Mouse (Mus musculus) regulatory T cell (primary cell): ENCODE measurements around the gene Foxa2.

Source experiments
- in situ Hi-C: fragments of 300-600 bp; cut with MboI, MseI; formaldehyde crosslinking; loops from one replicate; pipeline ENCODE4 v1.15.1; 2025; ENCODE audit warnings: high pct_unique_total_duplicates

Gene Foxa2

DNA sequence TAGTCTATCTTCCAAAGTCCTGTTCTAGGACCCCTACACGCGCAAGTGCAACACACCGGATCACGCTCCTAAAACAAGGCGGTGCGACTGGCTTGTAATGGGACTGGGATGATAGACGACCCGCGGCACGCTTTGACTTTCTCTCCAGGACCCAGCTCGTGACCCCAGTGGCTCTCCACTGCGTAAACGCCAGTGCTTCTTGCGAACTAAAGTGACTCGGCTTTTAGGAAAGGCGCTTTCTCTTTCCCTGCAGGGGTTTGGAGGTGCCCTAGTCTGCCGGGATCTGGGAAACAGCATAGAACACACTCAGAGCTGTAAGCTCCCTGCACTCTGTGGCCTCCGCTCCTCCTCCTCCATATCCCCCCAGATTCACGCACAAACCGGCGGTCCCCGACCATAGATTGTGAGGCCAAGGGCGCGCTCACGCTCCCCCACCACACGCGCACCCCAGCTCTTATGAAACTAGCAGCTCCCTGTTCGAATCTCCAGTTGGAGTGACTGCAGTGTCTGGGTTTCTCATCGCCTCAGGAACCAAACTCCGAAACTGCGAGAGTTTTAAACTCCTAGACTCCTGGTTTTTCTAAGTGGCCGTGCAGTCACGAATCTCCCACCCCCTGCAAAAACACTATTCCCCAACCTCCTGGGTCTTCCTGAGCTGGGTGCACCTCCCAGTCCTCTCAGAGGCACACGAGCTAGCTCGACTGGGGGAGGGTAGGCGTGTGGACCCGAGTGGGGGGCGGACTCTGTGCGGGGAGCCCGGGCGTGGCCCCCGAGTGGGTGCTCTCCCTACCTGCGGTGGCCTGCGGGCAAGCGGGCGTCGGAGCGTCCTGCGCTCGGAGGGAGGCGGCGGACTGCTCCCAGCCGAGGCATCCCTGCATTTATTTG is 7.2 kb downstream of the Foxa2 start:
- in situ Hi-C loops = no loop called here

DNA sequence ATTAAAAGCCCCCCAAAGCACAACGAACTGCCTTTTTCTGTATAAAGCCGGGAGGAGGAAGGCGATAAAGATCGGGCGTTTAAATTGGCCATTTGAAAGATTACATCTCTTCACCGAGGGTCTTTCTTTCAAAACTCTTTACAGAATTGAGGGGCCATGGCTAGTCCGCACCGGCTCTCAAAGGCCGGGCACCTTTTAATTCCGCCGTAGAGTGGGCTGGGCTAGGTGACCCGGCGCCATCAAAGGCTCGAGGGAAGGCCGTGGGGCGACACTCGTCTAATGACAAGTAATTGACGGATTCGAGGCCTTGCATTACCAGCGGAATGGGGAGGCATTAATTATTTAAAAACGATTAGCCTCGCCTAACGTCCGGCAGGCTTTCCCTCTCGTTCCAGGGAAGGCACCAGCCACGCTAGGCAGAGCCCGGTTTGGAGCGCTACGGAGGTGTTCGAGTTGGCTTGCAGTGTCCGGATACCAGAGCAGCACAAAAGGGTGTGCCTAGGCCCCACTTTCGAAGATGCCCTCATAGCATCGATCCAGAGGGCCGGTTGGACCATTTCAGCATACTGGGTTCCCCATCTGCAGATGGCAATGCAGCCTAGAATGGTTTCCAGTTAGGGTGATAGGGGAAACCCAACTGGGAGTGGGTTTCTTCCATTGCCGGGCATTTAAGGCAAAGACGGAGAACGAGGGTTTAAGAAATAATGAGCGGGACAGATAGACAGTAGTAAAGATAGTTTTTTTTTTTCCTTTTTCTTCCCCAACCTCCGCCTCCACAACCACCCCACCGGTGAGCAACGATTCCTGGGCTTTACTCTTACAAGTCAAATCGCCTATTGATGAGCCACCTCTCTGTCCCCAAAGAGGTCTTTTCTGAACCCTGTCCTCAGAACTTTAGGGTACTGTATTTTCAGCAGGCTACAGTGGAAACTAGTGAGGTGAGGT is 8.1 kb downstream of the Foxa2 start:
- in situ Hi-C loops = no loop called here

GRCm38 (mm10) chr2:148036611-148037160 is 10.1 kb downstream of the Foxa2 start:
- in situ Hi-C loops = no loop called here

- in situ Hi-C loops = no loop called here
These were observed 15.6 kb downstream of the Foxa2 start for GRCm38 (mm10) chr2:148030991-148031675.

DNA sequence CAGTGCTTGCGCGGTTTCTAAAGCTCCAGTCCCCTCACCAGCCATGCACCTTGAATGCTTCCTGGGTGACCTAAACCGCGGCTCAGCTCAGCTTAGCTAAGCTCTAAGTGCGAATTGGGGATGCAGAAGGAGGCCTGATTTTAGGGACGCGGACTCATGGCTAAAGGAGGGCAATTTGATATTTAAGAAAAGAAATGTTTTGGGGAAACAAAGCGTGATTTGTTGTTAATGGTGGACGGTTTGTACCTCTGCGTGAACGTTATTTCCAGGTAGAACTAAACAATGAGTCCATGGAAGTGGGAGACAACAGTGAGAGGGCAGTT is 16.2 kb downstream of the Foxa2 start:
- in situ Hi-C loops = no loop called here

GRCm38 (mm10) chr2:148029751-148030612 is 16.8 kb downstream of the Foxa2 start:
- in situ Hi-C loops = no loop called here

GRCm38 (mm10) chr2:148029050-148029608 is 17.6 kb downstream of the Foxa2 start:
- in situ Hi-C loops = no loop called here

GRCm38 (mm10) chr2:148026366-148026765 is 20.4 kb downstream of the Foxa2 start:
- in situ Hi-C loops = no loop called here

DNA sequence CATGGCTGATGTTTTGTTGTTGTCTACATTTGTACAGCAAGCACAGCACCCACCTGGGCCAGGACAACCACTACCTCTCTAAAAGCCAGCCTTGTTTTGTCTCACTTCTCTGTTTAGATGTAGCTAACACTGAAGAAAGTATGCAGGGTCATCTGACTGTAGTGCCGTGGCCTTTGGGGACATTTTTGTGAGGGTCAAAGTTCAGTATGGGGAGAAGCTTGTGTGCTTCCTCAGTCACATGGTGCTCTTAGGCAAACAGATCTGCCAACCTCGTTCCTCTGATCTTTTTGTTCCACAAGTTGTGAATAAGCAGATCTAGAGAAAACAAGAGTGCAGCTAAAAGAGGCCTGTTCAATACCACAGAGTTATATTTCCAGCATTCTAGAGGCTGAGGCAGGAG is 21.3 kb downstream of the Foxa2 start:
- in situ Hi-C loops = no loop called here

- in situ Hi-C loops = loop anchor here (25.0 kb wide), 1 partner anchor 1037 kb away; no protein-coding TSS in a partner anchor
These were observed 22.4 kb downstream of the Foxa2 start for GRCm38 (mm10) chr2:148024268-148024935.

DNA sequence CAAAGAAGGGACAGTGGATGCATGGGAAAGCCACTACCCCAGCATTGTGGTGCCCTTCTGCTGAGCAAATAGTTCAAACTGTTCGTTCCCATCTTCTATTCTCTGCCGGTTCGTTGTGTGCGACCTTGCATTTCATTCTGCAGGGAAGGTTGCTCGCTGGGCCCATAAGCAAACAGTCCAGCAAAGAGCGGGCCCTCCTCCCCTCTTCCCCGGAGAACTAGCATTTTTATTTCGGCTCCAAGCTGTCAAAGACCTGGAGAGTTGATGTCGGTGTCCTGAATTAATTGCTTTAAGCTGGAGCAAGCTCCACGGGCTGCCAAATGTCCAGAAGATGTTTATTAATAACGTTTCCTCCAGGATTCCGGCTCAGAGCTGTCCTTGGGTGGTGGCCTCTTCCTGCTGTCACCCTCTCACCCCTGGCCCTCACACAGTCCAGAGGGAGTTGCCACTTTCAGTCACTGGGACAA is 23.4 kb downstream of the Foxa2 start:
- in situ Hi-C loops = loop anchor here (25.0 kb wide), 1 partner anchor 1036 kb away; no protein-coding TSS in a partner anchor

DNA sequence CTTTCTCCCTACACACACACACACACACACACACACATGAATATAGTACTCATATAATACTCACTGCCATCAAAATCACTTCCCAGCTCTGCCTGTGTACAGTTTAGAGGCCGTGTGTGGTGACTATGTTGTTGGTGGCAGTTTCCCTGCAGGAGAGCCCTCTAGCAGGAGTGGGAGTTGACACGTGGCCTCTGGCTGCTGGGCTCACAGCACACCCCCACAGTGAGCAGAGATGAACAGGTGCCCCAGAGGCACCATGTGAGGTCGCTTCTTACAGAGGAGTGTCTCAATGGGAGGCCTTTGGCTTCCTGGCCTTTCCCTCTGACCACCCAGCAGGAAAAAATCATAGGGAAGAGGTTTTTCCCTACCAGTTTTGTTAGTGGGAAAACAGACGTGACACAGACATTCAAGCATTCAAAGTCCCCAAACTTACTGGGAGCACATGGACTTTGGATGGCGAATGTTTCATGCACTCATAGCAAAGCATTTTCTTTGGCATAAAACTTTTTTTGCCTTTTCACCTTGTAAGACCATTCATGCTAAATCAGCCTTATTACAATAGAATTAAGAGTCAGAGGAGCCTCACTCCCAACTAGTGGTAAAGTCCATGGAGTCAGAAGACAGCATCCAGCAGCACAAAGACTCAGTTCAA is 24.7 kb downstream of the Foxa2 start:
- in situ Hi-C loops = loop anchor here (25.0 kb wide), 1 partner anchor 1035 kb away; no protein-coding TSS in a partner anchor

- in situ Hi-C loops = loop anchor here (25.0 kb wide), 1 partner anchor 1034 kb away; no protein-coding TSS in a partner anchor
These were observed 25.8 kb downstream of the Foxa2 start for GRCm38 (mm10) chr2:148021016-148021415.

DNA sequence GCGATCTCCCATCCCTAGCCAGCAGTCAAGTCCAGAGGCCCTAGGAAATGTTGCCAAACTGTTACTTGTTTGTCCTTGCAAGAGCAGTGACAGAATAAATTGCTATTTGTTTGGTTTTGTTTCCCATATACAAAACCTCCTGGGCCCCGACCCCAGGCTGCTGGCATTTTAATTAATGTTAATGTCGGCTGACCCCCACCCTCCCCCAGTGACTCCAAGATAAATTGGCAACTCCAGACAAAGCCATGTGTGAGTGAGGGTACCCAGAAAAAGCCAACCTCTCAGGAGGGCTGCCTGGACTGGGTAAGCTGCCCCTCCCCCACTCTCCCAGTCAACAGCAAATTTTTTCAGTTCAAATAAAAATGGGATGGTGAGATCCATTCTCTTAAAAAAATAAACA is 26.6 kb downstream of the Foxa2 start:
- in situ Hi-C loops = loop anchor here (25.0 kb wide), 1 partner anchor 1033 kb away; no protein-coding TSS in a partner anchor

DNA sequence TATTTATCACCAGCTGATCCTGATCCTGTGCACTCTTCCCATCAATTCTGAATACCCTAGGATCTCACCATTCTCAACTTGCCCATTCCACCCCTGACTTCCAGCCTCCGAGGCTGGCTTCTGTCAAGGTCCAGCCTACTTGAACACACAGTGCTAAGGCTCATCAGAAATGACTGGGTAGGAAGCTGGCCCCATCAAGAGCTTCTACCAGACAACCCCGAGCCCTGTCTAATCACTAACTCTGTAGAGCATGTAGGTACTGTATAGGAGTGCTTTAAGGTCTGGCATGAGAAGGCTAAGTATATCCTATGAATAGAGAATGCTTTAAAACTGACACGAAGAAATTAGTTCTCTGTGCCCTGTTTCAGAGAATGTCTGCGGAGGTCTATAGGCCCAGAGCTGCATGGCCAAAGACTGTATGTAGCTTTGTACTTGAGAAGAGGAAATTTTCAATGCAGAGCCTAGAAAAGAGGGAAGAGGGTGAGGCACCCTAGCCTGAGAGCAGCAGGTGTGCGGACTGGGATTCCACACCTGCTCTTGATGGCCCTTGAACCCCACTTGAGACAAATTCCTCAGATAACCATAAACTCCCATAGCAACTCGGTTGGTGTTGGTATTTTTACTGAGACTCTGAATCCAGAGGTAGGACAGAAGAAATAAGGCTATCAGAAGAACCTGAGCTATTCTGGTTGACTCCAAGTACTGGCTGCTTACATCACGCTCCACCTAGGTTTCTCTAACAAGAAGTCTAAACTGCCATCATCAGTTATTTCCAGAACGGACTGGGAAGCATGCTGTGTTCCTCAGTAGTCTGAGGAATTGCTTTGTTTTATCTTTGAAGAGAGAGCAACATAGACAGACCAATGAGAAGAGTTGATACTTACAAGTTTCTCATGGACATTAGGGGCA is 28.7 kb downstream of the Foxa2 start:
- in situ Hi-C loops = loop anchor here (25.0 kb wide), 1 partner anchor 1031 kb away; no protein-coding TSS in a partner anchor

DNA sequence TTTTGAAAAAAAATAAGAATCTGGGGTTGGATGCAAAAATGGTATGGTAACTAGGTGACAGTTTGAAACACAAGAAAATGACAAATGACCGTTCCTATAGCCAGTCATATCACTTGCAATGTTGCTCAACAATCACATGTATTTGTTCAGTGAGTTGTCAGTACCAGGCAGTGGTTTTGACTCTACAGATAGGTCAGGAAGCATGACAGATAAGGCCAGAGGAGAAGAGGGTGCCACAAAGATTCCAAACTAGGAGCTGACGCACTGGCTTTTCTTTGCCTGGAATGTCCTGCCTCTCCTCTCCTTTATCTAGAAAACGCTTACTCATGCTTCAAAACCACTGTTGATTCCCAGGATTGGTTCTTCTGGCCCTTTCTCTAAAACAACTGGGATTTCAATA is 33.4 kb downstream of the Foxa2 start:
- in situ Hi-C loops = loop anchor here (25.0 kb wide), 1 partner anchor 1026 kb away; no protein-coding TSS in a partner anchor

GRCm38 (mm10) chr2:148009049-148009448 is 37.7 kb downstream of the Foxa2 start:
- in situ Hi-C loops = loop anchor here (25.0 kb wide), 1 partner anchor 1022 kb away; no protein-coding TSS in a partner anchor
